Mouse (Mus musculus): ENCODE measurements around the gene Reln.

DNA sequence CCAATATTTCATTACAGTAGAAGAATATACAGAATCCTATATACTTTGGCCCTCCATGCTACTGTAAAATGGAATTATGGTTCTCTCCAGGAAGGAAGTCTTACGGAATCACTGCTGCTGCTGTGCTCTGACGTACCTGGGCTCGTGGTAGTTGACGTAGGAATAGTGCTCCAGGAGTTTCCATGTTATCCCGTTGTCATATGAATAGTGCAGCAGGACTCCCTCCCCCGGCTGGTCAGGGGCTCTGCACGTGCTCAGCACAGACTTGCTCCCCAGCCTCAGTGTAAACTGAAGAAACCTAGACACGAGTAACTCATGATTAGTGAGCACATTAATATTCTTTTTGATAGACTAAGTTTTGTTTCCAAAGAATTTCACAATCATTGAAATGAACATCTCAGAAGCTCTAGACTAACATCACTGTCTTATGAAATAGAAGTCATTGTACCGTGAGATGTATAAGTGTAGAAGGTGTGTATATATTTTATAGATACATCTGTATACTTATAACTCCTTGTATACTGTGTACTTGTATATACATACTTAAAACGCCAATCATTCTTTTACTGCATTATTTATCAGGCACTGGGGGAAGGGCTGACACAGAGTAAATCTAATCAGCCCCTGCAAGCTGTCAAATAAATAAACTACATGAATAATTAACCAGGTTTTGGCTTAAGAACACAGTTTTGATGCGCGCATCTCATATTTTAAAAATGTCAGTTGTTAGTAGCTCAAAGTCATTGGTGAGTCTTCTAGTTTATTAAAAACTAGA lies 304.9 kb downstream of the Reln start:
- TF ChIP-seq POLR2A (IDR thresholded peaks at IDR 0.05; ENCODE audit: control insufficient read depth, extremely low read depth, insufficient read depth, low read length, poor library complexity) (no peak), CTCF (IDR thresholded peaks at IDR 0.05; ENCODE audit: borderline replicate concordance, control insufficient read depth, extremely low read depth, insufficient read depth, low read length, poor library complexity) (no peak)

Measured in thymus, adult 2 months (tissue).